Mouse (Mus musculus) cerebellum, adult 9-10 months (tissue): ENCODE measurements at regions not wholly inside any gene's neighbourhood (a gene's known extent, or its start where the extent isn't known, plus 50 kb on each side); places are given as distances from the start of the nearest gene placed in this dataset.

Experiments
- DNase-seq: peaks from one replicate; pipeline ENCODE4 v3.0.0; 2022

- no peak for DNase-seq
Observed at GRCm38 (mm10) chr12:66157630-66158292, 126.4 kb downstream of the Rpl10l start.

- no peak for DNase-seq
Observed at GRCm38 (mm10) chr12:66156980-66157629, 127.1 kb downstream of the Rpl10l start.

DNA sequence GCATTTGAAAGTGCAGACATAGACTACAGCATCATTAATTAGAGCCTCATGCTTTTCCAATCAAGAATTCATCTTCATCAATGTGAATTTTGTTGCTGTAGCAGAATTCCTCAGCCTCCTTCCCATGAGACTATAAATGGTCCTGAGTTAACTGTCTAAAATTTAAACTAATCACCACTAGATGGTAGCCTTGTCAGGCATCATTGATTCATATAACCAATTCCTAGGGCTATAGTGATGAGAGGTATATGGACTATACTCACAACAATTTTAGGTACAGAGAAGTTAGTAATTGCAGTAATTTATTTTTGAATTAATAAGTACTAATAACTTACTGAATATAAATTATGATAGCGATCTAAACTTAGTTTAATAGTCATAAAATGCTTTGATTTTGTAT lies 153.3 kb downstream of the Rpl10l start:
- no peak for DNase-seq

- no peak for DNase-seq
Observed at GRCm38 (mm10) chr12:66119565-66119964, 164.6 kb downstream of the Rpl10l start.

DNA sequence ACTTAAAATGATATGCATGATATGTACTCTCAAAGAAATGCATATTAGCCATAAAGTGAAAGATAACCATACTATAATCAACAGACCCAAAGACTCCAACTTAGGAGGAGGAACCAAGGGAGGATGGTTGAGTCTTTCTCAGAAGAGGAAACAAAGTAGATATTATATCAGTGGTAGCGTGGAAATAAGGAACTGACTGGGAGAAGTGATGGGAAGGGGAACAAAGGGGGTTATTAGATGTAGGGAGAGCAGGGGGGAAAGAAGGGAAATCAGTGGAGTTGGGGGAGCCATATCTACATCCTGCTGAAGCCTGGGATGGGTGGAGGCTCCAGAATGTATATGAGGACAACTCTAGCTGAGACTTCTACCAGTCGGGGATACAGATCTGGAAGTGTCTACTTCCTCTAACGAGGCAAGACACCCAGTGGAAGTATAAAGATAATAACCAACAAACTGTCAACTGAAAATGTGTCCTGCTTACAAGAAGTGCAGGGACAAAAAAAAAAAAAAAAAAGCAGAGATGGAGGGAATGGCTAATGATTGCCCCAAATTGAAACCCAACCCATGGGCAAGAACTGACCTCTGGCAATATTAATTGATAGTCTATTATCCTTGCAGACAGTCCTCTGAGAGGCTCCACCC lies 193.3 kb downstream of the Rpl10l start:
- DNase-seq, result no peak

GRCm38 (mm10) chr12:66060326-66060725 lies 223.9 kb downstream of the Rpl10l start:
- DNase-seq, result no peak

GRCm38 (mm10) chr12:66055206-66055605 lies 229.0 kb downstream of the Rpl10l start:
- no peak for DNase-seq

- no peak for DNase-seq
Observed at GRCm38 (mm10) chr12:66048936-66049335, 235.3 kb downstream of the Rpl10l start.

- DNase-seq, result peak; percentile 7
Observed at GRCm38 (mm10) chr12:66036281-66036680, 247.9 kb downstream of the Rpl10l start.

- no peak for DNase-seq
Observed at GRCm38 (mm10) chr12:66027535-66027934, 256.7 kb downstream of the Rpl10l start.

- DNase-seq, result no peak
Observed at GRCm38 (mm10) chr12:66012706-66013105, 271.5 kb downstream of the Rpl10l start.
